In the genomic region with DNA sequence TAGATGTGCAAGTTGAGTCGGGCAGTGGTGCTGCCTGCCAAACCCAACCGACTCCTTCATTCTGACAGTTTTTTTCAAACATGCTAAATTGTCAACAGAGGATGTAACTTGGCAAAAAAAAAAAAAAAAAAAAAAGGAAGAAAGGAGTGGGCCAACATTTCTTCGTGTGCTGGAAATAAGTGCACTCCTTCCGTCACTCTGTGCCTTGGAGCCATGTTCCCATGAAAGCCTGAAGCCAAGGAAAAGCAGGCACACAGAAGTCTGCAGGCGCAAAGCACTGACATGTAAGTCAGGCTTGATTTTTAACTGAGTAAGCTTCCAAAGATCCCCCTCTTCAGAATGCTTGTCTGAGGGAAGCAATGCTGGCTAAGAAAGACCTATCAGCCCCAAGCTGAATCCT, we compare ENCODE assay signal across 24 mouse cellular contexts. TPM values are rescaled to one million over a fixed set of nuclear protein-coding genes. Genes with fewer than 3 reads are reported as not detected.
DNase-seq lines count a peak whose midpoint lies in the region; ATAC-seq and TF ChIP-seq lines count a peak whose summit lies in the region.
"Had no signal": no experiment of that assay in that cellular context is flagged by ENCODE, and none has a peak within 500 bp of the region (broad histone marks: within the 10 kb centered on the region; RNA-seq: fewer than 3 reads in every experiment).

No protein-coding gene starts in this region.

- WGBS in embryonic facial prominence, embryonic 15.5 days = 69% methylated on average over 5 of the region's 5 CpGs
- 93% methylated on average over 5 of the region's 5 CpGs for WGBS in embryonic facial prominence, embryonic 10.5 days
- WGBS in forebrain, postnatal 0 days = 50% methylated on average over 5 of the region's 5 CpGs
- 95% methylated on average over 5 of the region's 5 CpGs for WGBS in forebrain, embryonic 11.5 days
- 75% methylated on average over 5 of the region's 5 CpGs for WGBS in heart, embryonic 16.5 days

- H3K27me3 ChIP-seq in embryonic facial prominence, embryonic 15.5 days = no peaks in the 10 kb centered on the region
- H3K27me3 ChIP-seq in embryonic facial prominence, embryonic 10.5 days (replicated peaks; ENCODE audit: low read depth, poor library complexity, severe bottlenecking) = no peaks in the 10 kb centered on the region
- H3K27me3 ChIP-seq in forebrain, postnatal 0 days (ENCODE audit: insufficient read depth, low read length) = no peaks in the 10 kb centered on the region
- H3K27me3 ChIP-seq in forebrain, embryonic 11.5 days (ENCODE audit: control insufficient read depth, insufficient read depth, low read length) = no peaks in the 10 kb centered on the region
- no peaks in the 10 kb centered on the region for H3K27me3 ChIP-seq in heart, embryonic 16.5 days (ENCODE audit: control insufficient read depth, insufficient read depth, low read length)
- H3K27me3 ChIP-seq in MEL (ENCODE audit: control insufficient read depth in 1 of 2, insufficient read depth in 2 of 2, low read length in 2 of 2) = no peaks in the 10 kb centered on the region
- H3K27me3 ChIP-seq: embryonic facial prominence, embryonic 12.5 days; hindbrain, embryonic 13.5 days; Patski had no signal

- H3K4me3 ChIP-seq in embryonic facial prominence, embryonic 15.5 days (replicated peaks) = no peak overlapping the region
- no peak overlapping the region for H3K4me3 ChIP-seq in embryonic facial prominence, embryonic 10.5 days
- H3K4me3 ChIP-seq in forebrain, postnatal 0 days (ENCODE audit: low read depth, low read length) = no peak overlapping the region
- H3K4me3 ChIP-seq in forebrain, embryonic 11.5 days (ENCODE audit: low read depth, low read length) = no peak overlapping the region
- H3K4me3 ChIP-seq in heart, embryonic 16.5 days (ENCODE audit: low read length) = no peak overlapping the region
- no peak overlapping the region for H3K4me3 ChIP-seq in MEL (ENCODE audit: control insufficient read depth in 1 of 2, insufficient read depth in 1 of 2, low read depth in 2 of 2, low read length in 2 of 2)
- H3K4me3 ChIP-seq: embryonic facial prominence, embryonic 12.5 days; gastrocnemius, adult 2 months; hindbrain, embryonic 13.5 days had no signal

- H3K79me2 ChIP-seq in MEL (ENCODE audit: control insufficient read depth, insufficient read depth, low read length, poor library complexity) = no peaks in the 10 kb centered on the region

- no peak for TF ChIP-seq POLR2A in MEL (IDR thresholded peaks at IDR 0.05; ENCODE audit: control insufficient read depth in 1 of 2, insufficient read depth in 1 of 2, low read depth in 1 of 2, low read length in 2 of 2, poor library complexity in 1 of 2)

- no peak for ATAC-seq in embryonic facial prominence, embryonic 15.5 days (ENCODE audit: insufficient number of reproducible peaks, low FRiP score, low TSS enrichment, low read depth)
- peak; percentile 59 for ATAC-seq in forebrain, postnatal 0 days
- ATAC-seq in forebrain, embryonic 11.5 days (replicated peaks; ENCODE audit: low FRiP score) = no peak
- ATAC-seq in heart, embryonic 16.5 days (replicated peaks; ENCODE audit: extremely low read depth, insufficient read depth, low FRiP score) = no peak
- ATAC-seq: activated CD4-positive, CD25-positive, alpha-beta regulatory T cell, adult 4 months; hindbrain, postnatal 0 days; Patski had no signal

- no peak overlapping the region for H3K4me2 ChIP-seq in embryonic facial prominence, embryonic 15.5 days (replicated peaks)
- H3K4me2 ChIP-seq in forebrain, postnatal 0 days (ENCODE audit: low read depth) = no peak overlapping the region
- H3K4me2 ChIP-seq in forebrain, embryonic 11.5 days (ENCODE audit: low read depth, low read length, severe bottlenecking) = no peak overlapping the region
- H3K4me2 ChIP-seq in heart, embryonic 16.5 days (ENCODE audit: low read depth, low read length) = no peak overlapping the region
- H3K4me2 ChIP-seq: embryonic facial prominence, embryonic 12.5 days; heart, embryonic 11.5 days; hindbrain, embryonic 13.5 days had no signal

- no peaks in the 10 kb centered on the region for H3K9me3 ChIP-seq in embryonic facial prominence, embryonic 15.5 days (replicated peaks)
- no peaks in the 10 kb centered on the region for H3K9me3 ChIP-seq in embryonic facial prominence, embryonic 10.5 days
- H3K9me3 ChIP-seq in forebrain, postnatal 0 days (ENCODE audit: low read length) = no peaks in the 10 kb centered on the region
- no peaks in the 10 kb centered on the region for H3K9me3 ChIP-seq in forebrain, embryonic 11.5 days (ENCODE audit: control insufficient read depth, low read length)
- no peaks in the 10 kb centered on the region for H3K9me3 ChIP-seq in heart, embryonic 16.5 days (replicated peaks; ENCODE audit: control insufficient read depth, low read length)
- no peaks in the 10 kb centered on the region for H3K9me3 ChIP-seq in MEL (replicated peaks; ENCODE audit: insufficient read depth, low read length)
- H3K9me3 ChIP-seq: embryonic facial prominence, embryonic 12.5 days; hindbrain, embryonic 13.5 days had no signal

- TF ChIP-seq EP300 in MEL (IDR thresholded peaks at IDR 0.05; ENCODE audit: low read depth in 1 of 2, low read length in 2 of 2) = no peak

- TF ChIP-seq RAD21 in MEL (IDR thresholded peaks at IDR 0.05; ENCODE audit: low read depth, low read length) = no peak

- peaks cover 79% of the 10 kb centered on the region for H3K36me3 ChIP-seq in embryonic facial prominence, embryonic 15.5 days
- H3K36me3 ChIP-seq in embryonic facial prominence, embryonic 10.5 days (replicated peaks) = peaks cover 96% of the 10 kb centered on the region
- peaks cover 40% of the 10 kb centered on the region for H3K36me3 ChIP-seq in forebrain, postnatal 0 days (ENCODE audit: insufficient read depth)
- peaks cover 3% of the 10 kb centered on the region; the same call in 1 of the 2 replicates for H3K36me3 ChIP-seq in forebrain, embryonic 11.5 days (ENCODE audit: control insufficient read depth, insufficient read depth, low read length)
- H3K36me3 ChIP-seq in heart, embryonic 16.5 days (ENCODE audit: control insufficient read depth, insufficient read depth) = peaks cover 53% of the 10 kb centered on the region
- peaks cover 0 to 32% of the 10 kb centered on the region in 2 experiments; a peak in 2 of 4 replicates for H3K36me3 ChIP-seq in MEL (ENCODE audit: control insufficient read depth in 1 of 2, insufficient read depth in 2 of 2, low read length in 2 of 2)

- no peak for DNase-seq in embryonic facial prominence, embryonic 10.5 days (ENCODE audit: low spot score)
- DNase-seq in forebrain, postnatal 0 days = peak; percentile 55
- DNase-seq in forebrain, embryonic 11.5 days (ENCODE audit: low spot score) = no peak
- no peak for DNase-seq in heart, postnatal 10 days
- DNase-seq in MEL (ENCODE audit: low read depth, low spot score) = no peak
- DNase-seq in gastrocnemius, postnatal 25 days = no peak
- DNase-seq: adrenal gland, postnatal 14 days; B cell, adult 2 months; cerebellum, adult 2 months; cerebellum, postnatal 14 days; embryo, embryonic 11 days; gastrocnemius, adult 2 months; gastrocnemius, postnatal 36 days; heart, adult 18-20 months; kidney, adult 11 months had no signal

- TF ChIP-seq CTCF in forebrain, postnatal 0 days (IDR thresholded peaks at IDR 0.05; ENCODE audit: low read depth) = no peak
- no peak for TF ChIP-seq CTCF in MEL (IDR thresholded peaks at IDR 0.05 in 2 of 3, conservative IDR thresholded peaks at IDR 0.05 in 1 of 3; ENCODE audit: control insufficient read depth in 1 of 3, insufficient read depth in 1 of 3, low read depth in 2 of 3, low read length in 3 of 3, poor library complexity in 1 of 3, severe bottlenecking in 1 of 3)

- no peak overlapping the region for H3K9ac ChIP-seq in embryonic facial prominence, embryonic 15.5 days
- no peak overlapping the region for H3K9ac ChIP-seq in forebrain, postnatal 0 days
- H3K9ac ChIP-seq in forebrain, embryonic 11.5 days (ENCODE audit: low read length) = no peak overlapping the region
- H3K9ac ChIP-seq in heart, embryonic 16.5 days (ENCODE audit: low read length) = no peak overlapping the region
- no peak overlapping the region for H3K9ac ChIP-seq in MEL (ENCODE audit: control insufficient read depth, low read depth, low read length, poor library complexity, severe bottlenecking)
- H3K9ac ChIP-seq: embryonic facial prominence, embryonic 12.5 days; hindbrain, embryonic 13.5 days had no signal

- 0 out of 2 replicates have a peak overlapping the region, but pooled peaks have one; percentile 39 for H3K27ac ChIP-seq in embryonic facial prominence, embryonic 15.5 days (replicated peaks)
- no peak overlapping the region for H3K27ac ChIP-seq in embryonic facial prominence, embryonic 10.5 days (replicated peaks)
- no peak overlapping the region for H3K27ac ChIP-seq in forebrain, postnatal 0 days (ENCODE audit: low read depth, low read length)
- H3K27ac ChIP-seq in forebrain, embryonic 11.5 days (ENCODE audit: low read depth, low read length) = no peak overlapping the region
- peak overlapping the region; percentile 34; the same call in 1 of the 2 replicates for H3K27ac ChIP-seq in heart, embryonic 16.5 days (ENCODE audit: low read length)
- no peak overlapping the region for H3K27ac ChIP-seq in MEL (ENCODE audit: control insufficient read depth, low read depth, low read length)
- H3K27ac ChIP-seq: embryonic facial prominence, embryonic 12.5 days; gastrocnemius, adult 2 months; hindbrain, embryonic 13.5 days; hindbrain, postnatal 0 days; kidney, postnatal 0 days had no signal

- intact Hi-C loops in heart, postnatal 10 days (cut with DNase I) = loop anchor here (5.0 kb wide), 1 partner anchor 970 kb away; no protein-coding TSS in a partner anchor

- no peaks in the 10 kb centered on the region for H3K4me1 ChIP-seq in embryonic facial prominence, embryonic 15.5 days
- H3K4me1 ChIP-seq in embryonic facial prominence, embryonic 10.5 days = no peaks in the 10 kb centered on the region
- H3K4me1 ChIP-seq in forebrain, postnatal 0 days (ENCODE audit: insufficient read depth) = no peaks in the 10 kb centered on the region
- no peaks in the 10 kb centered on the region for H3K4me1 ChIP-seq in forebrain, embryonic 11.5 days (replicated peaks; ENCODE audit: control insufficient read depth, insufficient read depth, low read length)
- H3K4me1 ChIP-seq in heart, embryonic 16.5 days (ENCODE audit: control insufficient read depth, insufficient read depth, low read length) = no peaks in the 10 kb centered on the region; the same call in 1 of the 2 replicates
- H3K4me1 ChIP-seq in MEL (ENCODE audit: control insufficient read depth in 1 of 2, insufficient read depth in 2 of 2, low read length in 2 of 2) = no peaks in the 10 kb centered on the region
- H3K4me1 ChIP-seq: embryonic facial prominence, embryonic 12.5 days; hindbrain, embryonic 13.5 days had no signal

RNA-seq across cellular contexts. Expression of gene Cog3, which starts 41.6 kb away (rescaled TPM):
- polyA plus RNA-seq in embryonic facial prominence, embryonic 15.5 days (2015; fragmentation: Nextera tagmentation; extraction: Ambion mirVana) = 20.8 TPM in 2 replicates
- 19.5 and 20.6 TPM in 2 replicates for polyA plus RNA-seq in embryonic facial prominence, embryonic 10.5 days (2016; fragmentation: Nextera tagmentation; extraction: Ambion mirVana)
- total RNA-seq in forebrain, postnatal 0 days (2014; rRNA removed) = 29.7 and 29.9 TPM in 2 replicates
- polyA plus RNA-seq in forebrain, postnatal 0 days (2015; fragmentation: Nextera tagmentation; extraction: Ambion mirVana) = 9.0 and 11.6 TPM in 2 replicates
- polyA plus RNA-seq in forebrain, embryonic 11.5 days (2014; fragmentation: Nextera tagmentation; extraction: Ambion mirVana) = 22.5 and 23.9 TPM in 2 replicates
- polyA plus RNA-seq in heart, embryonic 16.5 days (2015; fragmentation: Nextera tagmentation; extraction: Ambion mirVana) = 13.6 and 13.7 TPM in 2 replicates
- 10 to 100 TPM; 16.3 to 16.7 TPM for total RNA-seq in heart, postnatal 10 days (2021)
- 15.3 and 16.7 TPM in 2 replicates for total RNA-seq in MEL (2012; rRNA removed)
- 10 to 100 TPM; 15.3 to 46.1 TPM for polyA plus RNA-seq in MEL (2012; ENCODE audit: insufficient read depth in 1 of 2, insufficient read length in 2 of 2, low read depth in 1 of 2, low replicate concordance in 2 of 2, missing spikeins in 1 of 2)
- total RNA-seq in gastrocnemius, postnatal 25 days (2021) = 1 to 10 TPM; 7.3 to 7.6 TPM

Comparison
In these comparisons a context has a peak if more than half of its experiments do, and no peak if none do; other contexts are left out.
1. H3K27ac ChIP-seq: peak in embryonic facial prominence, embryonic 15.5 days (single experiment) and heart, embryonic 16.5 days (single experiment); none in embryonic facial prominence, embryonic 10.5 days (single experiment), forebrain, postnatal 0 days (single experiment), forebrain, embryonic 11.5 days (single experiment) and MEL (single experiment).